Mouse (Mus musculus) urinary bladder, postnatal 25 days (tissue): Measurements from ENCODE around the gene Cerkl.

Source experiments
- DNase-seq: peaks from one replicate; pipeline ENCODE4 v3.0.0; 2022; ENCODE audit warnings: low spot score

Gene Cerkl

DNA sequence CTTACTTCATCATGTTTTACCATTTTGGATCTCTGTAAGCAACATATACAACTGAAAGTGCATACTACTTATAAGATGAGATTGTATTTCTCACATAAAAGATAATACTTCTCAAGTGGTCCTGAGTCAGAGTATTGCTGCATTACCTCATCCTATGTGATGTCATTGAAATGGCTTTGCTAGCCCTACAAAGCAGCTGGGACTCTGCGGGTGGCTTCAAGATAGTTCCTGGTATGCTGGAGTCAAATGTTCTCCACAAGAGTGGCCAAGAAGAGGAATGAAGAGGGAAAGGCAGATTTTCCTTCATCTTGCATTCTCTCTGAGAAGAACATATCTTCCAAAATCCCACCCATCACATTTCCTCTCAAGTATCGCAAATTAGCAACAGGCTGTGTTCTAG lies 13.2 kb downstream of the Cerkl start:
- no peak for DNase-seq

DNA sequence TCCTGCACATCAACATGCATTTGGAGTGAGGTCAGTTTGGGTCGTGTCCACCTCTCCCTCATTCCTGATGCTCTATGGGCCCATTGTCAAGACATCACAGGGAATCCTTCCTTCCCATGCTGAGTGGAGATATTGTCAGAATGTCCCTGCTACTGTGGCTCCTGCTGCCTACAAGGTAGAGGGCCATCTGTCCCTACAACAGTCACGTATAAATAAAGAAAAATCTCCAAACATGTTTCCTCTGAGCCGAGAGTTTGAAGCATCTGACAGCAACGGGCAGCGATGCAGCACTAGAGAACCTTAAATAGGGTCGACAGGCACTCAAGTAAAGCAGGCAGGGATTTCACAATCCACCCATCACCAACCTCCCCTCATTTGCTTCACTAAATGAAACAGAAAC lies 13.7 kb downstream of the Cerkl start:
- no peak for DNase-seq

DNA sequence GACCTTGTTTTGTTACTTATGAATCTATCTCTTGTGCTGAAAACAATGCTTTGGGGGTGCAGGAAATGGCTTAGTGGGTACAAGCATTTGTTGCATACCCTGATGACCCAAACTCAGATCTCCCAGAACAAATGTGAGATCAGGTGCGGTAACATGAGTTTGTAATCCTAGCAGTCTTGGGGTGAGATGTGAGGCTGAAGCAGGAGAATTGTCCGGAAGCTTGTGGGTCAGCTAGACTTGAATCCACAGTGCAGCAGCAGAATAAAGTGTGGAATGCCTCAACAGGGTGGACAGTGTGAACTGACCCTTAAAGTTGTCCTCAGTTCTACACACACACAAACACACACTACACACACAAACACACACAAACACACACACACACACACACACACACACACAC lies 14.4 kb downstream of the Cerkl start:
- DNase-seq, result no peak

DNA sequence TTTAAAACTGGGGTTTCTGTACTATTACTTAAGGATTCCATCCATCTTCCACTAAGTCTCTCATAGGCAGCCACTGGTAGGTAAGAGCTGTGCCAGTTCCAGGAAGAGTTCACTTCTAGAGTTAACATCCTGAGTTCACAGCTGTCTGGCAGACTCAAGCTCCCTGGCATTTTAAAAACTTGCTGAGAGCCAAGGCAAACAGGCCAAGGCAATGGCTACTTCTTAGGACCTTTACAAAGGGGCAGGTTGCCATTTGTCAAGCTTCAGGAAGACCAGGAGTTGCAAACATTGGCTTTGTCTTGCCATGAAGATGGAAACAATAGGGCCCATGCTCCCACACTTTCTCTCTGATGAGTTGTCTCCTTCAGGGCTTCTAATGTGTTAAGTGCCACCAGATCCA lies 26.5 kb downstream of the Cerkl start:
- no peak for DNase-seq

DNA sequence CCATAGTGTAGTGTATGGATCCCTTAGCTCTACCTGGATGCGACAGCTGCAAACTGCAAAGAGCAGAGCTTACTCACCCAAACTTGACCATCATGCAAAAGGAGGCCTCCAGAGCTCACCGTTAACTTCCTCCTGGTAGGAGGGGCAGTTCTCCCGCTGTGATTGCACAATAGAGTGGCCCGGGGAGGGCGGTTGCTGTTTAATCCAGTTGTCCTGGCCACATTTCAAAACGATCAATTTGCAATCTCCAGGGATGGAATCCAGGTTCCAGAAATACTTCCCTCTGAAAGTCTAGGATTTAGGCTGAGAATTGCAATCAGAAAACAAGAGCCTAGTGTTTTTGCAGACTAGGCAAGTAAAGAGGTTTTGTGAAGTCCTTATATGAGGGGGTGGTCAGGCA lies 26.9 kb downstream of the Cerkl start:
- DNase-seq, result peak; percentile 11

DNA sequence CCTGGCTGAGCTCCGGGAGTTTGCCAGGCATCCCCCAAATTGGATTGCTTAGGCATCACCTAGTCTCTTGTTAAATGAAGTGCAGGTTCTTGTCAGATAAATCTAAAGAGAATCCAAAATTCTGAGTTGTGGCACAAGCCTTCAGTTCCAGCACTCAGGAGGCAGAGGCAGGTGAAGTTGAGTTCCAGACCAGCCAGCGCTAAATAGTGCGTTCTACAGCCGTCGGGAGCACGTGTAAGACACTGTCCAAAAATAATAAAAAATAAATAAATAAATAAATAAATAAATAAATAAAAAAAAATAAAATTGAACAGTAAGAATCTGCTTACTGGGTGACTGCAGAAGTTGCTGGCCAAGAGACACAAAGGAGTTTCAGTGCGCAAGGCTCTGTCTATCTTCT lies 27.5 kb downstream of the Cerkl start:
- DNase-seq, result no peak

DNA sequence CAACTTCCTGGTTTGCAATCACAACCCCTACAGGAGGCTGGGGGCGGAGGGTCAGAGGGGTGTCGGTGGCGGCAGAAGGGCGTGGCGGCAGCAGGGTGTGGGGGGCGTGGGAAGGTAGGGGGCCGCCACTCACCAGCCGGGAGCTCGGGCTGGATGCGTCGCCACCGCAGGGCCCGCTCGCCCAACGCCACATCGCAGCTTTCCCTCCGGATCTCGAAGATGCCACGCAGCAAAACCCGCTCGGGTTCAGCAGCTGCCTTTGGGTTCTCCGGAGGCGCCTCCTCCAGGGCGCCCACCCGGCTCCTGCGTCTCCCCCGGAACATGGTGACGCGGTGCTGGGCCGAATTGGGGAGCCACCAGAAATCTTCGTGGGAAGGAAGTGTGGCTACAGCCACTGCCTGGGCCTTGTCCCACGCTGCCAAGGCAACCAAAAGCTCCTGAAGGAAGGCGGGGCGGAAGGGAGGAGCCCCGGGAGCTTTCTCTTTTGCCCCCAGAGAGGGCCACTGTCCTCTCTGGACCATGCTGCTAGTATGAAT lies 27.9 kb downstream of the Cerkl start:
- no peak for DNase-seq

DNA sequence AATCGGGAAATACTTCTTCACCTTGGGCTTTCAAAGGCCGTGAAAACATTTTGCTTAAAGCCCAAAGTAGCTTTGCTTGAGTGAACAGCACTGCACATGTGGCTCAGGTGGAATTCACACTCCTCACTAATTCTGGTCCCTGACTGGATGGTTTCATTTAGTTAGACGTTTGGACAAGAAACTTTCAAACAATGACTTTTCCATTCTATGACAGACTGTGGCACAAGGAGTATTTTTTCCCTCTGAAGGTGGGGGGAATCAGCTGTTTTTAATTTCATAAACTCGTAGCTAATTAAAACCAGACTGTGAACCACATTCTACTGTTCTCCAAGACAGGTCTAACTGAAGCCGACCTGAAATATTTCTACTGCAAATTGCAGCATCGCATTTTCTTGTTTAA lies 28.6 kb downstream of the Cerkl start:
- DNase-seq, result no peak

DNA sequence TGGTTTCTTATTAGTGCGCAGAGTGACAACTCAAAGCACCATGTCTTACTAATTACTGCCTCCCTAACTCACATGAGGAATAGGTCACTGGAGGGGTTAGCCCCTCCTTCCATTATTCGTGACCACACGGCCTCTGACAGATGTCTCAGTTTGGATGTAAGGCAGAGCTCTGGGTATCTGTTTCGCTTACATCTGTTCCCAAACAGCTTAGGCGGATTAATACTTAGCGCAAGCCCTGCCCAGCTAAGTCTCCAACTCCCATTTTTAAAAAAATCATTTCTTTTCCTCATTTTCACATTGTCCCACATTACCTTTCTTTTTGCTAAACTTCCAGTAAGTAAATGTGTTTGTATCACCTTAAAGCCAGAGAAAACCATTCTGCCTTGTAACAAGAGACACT lies 34.9 kb downstream of the Cerkl start:
- no peak for DNase-seq

DNA sequence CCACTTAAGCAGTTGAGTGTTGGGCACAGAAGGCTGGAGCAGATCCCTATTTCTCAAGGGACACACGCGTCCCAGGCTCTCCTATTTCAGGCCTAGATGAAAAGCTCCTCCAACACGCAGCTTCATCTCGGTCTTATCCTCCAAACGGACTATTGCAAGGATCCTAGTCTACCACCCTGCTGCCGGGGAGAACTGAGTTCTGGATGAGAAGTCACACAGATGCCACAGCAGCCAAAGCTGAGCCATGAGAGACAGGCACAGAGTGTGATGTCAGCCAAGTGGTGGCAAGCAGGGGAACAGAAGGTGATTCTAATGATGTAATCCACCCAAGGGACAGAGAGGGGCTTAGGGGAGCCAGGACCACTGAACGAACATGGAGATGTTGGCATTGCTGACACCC lies 42.1 kb downstream of the Cerkl start:
- no peak for DNase-seq

DNA sequence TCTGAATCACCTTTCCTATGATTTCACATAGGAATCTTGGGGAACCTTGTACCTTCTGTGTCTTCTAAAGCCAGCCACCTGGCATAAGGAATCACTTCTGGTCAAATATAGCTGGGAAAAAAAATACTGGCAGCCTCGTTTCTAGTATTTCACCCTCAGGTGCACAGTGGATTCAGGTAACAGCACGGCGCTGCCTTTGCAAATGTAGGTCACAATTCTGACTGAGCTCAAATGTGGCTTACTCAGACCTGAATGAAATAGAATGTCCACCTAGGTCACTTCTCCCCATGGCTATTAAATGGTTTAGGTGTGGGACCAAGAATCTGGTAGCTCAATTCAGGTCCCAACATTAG lies 45.7 kb downstream of the Cerkl start:
- DNase-seq, result no peak

DNA sequence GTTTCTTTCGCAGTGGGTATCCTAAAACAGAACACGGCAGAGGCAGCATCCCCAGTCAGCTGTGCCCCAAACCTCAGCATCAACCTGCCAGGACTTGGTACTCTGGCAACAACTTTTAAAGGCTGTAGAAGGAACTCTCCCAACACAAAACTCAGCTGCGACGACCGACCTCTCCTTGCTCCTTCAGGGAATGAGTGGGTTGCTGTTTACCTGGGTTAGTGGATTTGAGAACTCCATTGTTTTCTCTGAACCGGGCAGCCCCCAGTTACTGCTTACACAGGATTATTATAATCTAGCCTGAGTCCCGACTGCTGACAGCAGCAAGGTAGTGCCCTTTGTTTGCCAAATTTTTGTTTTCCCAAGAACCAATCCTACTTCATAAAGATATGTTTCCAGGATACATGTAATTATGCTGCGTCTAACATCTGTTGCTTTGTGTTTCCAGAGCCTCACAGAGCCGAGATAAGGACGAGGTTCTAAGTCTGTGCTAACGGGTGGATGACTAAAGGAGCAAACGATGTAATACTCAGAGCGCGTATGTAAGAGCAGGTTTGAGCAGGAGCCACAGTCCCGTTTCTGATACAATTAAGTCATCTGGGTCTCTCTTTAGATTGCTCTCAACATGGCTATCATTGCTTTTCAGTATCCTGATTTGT lies 46.2 kb downstream of the Cerkl start:
- DNase-seq, result no peak

DNA sequence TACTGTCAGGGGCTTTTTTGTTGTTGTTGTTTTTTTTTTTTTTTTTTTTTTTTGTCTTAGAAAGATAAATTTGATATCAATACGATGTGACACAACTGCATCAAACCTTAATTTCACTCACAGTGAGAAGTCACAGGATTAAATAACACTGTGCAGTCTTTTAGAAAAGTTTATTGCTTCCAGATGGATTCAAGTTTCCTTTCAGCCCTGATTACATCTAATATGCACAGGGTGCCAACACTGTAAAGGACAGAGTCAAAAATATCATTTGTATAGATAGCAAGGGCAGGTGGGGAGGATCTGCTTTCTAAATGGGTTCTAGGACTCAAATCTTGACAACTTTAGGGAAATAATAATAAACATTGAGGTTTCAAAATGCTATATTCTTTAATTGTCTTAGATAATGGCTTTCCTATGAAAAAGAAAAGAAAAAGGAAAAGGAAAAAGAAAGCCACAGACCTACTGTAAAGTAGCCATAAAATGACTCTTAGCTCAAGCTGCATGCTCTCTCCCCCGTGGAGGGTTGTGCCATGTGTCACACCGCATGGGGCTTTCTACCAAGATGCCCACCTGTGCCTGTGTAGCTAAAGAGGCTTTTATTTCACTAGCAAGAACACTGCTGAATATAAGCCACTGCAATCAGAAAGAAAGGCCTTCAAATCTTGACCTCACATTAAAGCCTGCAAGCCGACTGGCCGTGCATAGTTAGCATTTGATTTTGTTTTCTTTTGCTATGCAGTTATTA lies 50.8 kb downstream of the Cerkl start:
- no peak for DNase-seq

DNA sequence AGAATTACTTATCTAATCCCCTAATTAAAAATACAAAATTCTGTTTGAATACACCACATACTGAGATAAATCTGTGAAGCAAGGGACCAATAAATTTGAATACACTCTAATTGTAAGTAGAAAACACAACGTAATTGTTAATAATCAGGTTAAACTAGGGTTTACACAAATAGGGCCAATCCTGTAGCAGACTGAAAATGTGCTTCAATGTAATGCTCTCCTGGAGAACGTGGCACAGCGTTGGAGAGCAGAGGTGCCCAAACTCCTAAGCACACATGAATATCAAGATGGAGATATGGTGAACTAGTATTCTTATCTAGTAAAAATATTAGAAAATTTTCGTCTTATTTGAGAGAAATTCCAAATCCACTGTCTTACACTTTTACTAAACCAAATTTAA lies 56.5 kb downstream of the Cerkl start:
- DNase-seq, result no peak

DNA sequence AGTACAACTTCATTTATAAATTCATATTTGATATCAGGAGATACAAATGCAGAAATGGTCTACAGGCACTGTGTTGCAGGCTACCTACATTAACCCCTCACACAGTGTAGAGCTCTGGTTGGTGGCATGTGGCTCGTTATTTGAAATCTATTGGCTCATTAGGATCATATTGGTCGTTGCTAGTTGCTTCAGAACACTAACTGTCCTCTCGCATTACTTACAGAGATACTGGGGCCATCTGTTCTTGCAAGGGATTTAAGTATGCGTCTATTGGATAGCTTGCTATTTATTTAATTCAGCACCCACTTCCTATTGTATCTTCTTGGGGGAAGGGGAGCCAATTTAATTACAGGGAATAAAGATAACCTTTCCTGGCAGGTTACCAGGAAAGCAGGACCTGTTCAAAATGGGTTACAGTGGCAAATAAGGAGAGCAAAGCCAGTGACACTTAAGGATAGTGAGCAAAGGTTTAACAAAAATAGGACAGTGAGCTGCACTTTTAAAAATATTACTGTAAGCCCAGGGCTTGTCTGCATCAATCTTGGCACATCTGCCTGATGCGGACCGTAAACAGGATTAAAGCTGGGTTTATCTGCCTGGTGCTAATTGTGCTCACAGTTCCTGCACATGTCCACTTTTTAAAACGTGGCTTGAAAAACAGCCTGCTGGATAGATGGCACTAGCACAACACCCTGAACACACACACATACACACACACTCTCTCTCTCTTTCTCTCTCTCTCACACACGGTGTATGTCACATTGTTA lies 57.2 kb downstream of the Cerkl start:
- DNase-seq, result no peak

DNA sequence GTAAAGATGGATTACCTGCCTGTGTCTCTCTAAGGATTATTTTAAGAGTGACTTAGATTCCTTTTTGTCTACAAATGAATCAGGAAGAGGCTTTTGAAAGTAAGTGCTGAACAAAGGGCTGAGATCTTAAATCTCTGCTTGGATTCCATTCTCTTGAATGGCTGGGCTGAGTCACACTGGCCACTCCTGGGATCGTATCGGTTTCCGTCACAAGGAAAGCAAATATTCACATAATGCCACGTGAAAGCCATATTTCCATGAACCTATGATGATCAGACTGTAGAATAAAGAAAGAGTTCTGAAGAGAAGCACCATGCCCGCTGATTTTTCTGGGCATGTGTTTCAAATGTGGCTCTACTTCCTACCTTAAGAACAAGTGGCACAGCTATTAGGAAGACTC lies 57.8 kb downstream of the Cerkl start:
- no peak for DNase-seq

DNA sequence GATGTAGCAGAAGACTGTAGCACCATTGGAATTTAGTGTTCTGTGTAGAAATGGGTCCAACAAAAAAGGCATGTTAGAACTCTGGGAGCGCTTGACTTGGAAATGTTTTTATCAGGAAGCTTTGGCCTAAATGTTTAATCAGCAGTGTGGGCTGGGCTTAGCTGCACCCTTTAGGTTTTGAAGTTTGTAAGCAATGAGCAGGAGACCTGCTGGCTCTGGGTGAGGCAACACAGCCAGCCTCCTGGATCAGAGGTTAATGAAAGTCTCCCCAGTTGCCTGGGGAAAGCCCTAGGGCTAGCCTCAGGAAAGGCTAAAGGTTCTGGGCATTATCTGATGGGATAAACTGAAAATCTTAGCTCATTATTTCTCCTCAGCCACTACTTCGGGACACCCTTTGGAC lies 58.2 kb downstream of the Cerkl start:
- no peak for DNase-seq

DNA sequence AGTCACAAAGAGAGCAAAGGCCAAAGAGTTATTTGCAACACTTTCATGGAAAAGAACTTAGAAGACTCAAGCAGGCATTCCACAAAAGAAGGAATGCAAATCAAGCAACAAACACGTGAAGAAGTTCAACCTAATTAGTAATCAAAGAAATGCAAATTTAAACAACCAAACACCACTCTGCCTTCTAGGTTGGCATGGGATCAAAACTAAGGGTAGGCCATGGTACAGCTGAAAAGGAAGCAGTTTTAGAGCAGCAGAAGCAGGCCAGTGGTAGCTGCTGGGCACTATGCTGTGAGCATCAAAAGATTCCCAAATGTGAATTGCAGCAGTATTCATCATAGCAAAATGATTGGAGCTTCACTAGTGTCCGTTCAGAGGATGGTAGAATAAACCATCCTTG lies 59.5 kb downstream of the Cerkl start:
- DNase-seq, result no peak

DNA sequence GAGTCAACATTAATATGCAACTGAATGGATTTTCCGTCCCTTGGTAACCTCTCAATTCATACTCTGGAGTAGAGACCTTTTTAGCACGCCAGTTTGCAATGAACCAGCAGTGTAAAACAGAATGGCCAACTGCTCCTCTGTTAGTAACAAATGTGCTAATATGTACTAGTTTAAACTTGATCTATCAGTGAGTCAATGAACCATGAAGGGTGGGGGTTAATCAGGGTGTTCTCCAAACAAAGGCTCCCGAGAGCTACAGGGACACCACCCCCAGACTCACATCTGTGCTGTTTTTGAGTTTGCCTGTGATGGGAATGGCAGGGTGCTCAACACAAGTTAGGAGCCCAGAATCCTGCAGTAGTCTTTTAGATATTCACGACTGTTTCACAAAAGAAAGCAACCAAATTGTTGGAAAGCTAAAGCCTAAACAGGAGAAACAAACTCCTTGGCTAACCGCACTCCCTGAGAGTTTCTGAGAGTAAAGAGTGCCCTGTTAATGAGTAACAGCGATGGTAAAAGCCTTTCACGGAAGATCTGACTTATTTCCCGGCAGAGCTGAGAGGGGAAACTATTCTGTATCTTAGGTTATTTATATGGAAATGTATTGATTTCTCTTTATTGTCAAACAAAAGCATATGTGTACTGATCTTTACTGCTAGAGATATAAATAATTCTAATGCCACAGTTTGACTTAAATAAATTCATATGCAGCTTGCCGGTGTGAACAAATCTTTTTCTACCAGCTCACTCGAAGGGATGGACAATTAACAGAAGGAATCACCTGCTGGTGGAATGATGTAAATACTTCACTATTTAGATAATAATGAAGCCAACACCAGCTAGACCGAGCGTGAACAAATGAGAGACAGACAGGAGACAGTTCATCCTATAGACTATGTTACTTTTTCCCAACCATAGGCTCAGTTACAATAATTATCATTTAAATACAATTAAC lies 77.2 kb downstream of the Cerkl start:
- DNase-seq, result no peak

DNA sequence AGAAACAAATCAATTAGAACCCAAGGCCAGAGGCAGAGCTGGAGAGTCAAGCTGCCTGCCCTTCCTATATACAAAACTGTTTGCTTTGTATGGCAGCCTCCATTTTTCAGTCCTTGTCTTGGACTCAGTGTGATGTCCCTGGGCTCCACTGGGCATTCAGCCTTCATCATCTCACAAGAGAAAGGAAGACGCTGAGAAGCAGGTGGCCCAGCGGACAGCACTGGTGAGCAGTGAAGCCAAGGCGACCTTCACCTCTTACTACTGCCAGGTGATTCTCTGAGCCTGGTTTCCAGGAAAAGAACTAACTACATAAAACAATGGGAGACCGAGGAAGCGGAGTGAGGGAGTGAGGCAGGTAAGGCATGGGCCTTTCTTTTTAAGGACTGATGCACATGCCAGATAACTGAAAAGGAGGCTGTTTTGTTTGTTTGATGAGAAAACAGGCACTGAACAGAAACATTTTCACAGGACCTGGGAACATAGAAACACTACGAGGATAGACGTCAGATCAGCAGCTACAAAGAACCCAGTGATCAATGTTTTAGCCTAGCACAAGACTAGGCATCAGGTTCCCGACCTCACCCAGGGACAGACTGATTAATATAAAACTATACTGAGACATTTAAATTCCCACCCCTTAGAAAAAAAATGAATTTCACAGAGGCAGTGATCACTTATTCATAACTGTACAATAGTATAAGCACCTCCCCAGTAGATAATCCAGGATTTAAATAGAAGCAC lies 78.1 kb downstream of the Cerkl start:
- DNase-seq, result no peak

DNA sequence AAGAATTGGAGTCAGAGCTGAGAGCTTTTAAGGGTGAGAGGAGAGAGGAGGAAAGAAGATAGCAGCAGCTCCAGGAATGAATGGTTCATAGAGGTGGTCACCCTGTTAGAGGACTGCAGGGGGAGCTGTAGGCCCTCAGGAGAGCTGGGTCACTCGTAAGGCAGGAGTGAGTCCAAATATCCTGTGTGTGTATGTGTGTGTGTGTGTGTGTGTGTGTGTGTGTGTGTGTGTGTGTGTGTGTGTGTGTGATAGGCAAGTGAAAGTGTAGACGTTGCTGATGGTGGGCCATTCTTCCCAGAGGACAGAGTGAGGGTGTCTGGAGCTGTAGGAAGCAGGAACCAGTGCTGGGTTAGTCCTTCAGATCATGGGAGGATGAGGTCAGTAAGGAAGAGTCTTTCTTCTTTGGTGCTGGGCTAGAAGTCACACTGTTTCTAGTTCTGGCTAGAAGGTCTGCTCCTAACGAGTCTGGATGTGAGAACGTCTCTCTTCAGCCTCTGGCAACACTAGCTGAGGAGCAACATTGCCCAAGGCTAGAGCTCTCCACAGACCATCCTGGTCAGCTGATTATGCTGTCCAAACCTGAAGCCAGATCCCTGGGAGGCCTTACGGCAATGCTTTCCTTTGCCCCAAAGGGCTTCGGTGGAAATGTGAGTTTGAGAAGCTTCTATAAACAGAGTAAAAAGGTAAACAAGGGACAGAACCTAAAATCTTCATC lies 83.9 kb downstream of the Cerkl start:
- no peak for DNase-seq
